Mouse (Mus musculus): ENCODE data around the gene Slc26a10. TPM values are rescaled to one million over a fixed set of nuclear protein-coding genes. Genes with fewer than 3 reads are reported as not detected.
"Not testable (repeated sequence)": the region's sequence is repeated elsewhere in the genome, so short reads cannot be mapped to it uniquely, and the experiment has no call there.

Slc26a10 gene
- total RNA-seq, 4 experiments from 2014 or later: 0.21 to 2.3 (median 0.48) TPM

DNA sequence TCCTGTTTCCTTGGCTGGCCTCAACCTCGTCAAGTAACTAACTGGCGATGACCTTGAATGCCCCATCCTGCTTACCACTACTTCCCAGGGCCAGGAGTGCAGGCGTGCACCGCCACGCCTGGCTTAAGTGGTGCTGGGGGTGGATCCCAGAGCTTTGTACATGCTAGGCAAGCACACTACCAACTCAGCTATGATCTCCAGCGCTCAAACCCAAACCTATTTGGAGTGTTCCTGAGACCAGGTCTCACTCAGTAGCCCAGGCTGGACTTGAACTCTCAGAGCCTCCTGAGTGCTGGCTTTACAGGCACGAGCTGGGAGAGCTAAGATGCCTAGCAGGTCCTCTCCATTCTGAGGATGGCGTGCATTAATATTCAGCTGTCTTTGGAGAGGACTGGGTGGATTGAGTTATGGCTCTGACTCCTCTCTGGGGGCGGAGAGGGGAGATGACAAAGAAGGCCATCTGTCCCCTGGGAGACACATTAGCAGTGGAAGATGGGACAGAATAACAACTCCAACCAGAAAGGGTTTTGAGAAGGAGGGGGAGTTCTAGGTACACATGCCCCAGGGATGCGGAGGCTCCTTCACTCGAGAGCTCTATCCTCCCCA lies 17.2 kb upstream of the Slc26a10 start:
- no peak for DNase-seq

- no peak for DNase-seq
Observed at GRCm38 (mm10) chr10:127197104-127197503, 16.7 kb upstream of the Slc26a10 start.

DNA sequence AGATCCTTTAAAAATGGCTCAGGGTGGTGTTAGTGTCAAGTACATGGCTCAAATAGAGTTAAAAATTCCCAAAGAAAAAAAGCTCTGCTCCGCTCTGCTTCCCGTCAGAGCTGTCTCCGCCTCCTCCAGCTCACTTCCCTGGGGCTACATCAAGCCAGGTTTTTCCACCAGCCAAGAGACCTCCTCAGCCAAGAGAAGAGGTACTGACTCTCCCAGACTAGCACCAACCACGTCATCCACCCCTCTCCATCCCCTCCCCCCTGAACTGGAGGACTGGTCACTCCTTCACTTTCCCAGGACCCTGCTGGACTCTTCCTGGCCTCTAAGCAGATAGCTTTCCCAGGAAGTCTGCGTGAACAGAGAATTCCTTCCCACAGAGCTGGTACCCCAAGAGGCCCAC lies 15.9 kb upstream of the Slc26a10 start:
- peak; percentile 61 for DNase-seq

DNA sequence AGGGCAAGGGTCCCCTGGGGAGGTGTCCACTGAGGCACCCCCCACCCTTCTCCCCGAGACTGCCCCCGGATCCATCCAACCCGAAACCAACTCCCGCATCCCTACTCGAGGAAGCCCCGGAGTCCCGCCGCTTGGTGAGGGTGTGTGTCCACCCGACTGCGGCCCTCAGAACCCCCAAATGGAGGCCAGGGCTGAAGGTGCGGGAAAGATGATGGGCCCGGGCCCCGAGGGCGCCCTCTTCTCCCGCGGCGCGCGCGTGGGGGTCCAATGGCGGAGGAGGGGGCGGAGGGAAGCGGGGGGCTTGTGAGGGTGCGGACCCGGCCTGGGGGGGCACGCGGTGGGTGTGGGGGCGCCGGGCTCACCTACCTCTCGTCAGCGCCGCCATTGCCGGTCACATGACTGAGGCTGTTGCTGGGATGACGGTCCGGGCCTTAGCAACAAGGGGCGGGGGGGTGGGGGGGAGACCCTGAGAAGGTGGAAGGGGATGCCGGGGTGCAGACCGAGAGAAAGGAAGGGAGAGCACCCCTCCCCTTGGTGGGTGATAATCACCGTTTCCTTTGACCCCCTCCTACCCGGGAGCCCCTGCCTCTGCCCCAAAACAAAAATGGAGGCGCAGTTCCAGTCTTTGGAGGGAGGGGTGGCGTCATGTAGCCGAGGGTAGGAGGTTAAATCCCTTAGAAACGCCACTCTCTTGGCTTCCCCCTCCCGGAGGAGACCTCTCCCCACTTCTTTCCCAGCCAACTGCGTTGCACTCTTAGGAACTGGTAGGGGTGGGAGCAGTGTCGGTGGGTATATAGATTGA lies 15.1 kb upstream of the Slc26a10 start, which contains the start of gene Dtx3:
Gene Dtx3, minus strand, starts transcription at position 401 of the 802 bp plus-strand sequence.
- no peak for DNase-seq

GRCm38 (mm10) chr10:127194428-127195327 lies 14.2 kb upstream of the Slc26a10 start:
- DNase-seq: peak; percentile 63

DNA sequence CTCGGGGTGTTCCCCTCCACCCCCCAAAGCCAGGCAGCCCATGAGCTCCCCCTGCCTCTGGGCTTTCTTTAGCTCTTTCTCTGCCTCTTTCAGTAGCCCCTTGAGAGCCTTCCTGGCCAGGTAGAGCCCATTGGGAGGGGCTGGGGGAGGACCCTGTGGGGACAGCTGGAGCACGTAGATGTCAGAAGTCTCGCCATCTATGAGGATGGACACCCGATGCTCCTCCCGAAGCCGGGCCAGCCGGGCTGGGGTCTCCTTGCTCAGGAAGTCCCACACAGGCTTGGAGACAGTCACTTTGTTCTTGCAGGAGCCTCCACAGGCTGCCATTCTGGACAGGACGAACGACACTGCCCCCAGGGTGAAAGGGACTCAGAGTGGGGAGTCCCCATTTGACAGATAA lies 12.6 kb upstream of the Slc26a10 start:
- no peak for DNase-seq

GRCm38 (mm10) chr10:127192057-127192328 lies 11.5 kb upstream of the Slc26a10 start:
- DNase-seq: not testable (repeated sequence)

- DNase-seq: no peak
Observed at GRCm38 (mm10) chr10:127191191-127192056, 11.0 kb upstream of the Slc26a10 start.

- DNase-seq: no peak
Observed at GRCm38 (mm10) chr10:127190398-127191190, 10.1 kb upstream of the Slc26a10 start.

- DNase-seq: peak; percentile 37
Observed at GRCm38 (mm10) chr10:127189651-127190381, 9.4 kb upstream of the Slc26a10 start, which contains the start of gene Arhgef25. Arhgef25 (minus strand) TSS chr10:127190083.

DNA sequence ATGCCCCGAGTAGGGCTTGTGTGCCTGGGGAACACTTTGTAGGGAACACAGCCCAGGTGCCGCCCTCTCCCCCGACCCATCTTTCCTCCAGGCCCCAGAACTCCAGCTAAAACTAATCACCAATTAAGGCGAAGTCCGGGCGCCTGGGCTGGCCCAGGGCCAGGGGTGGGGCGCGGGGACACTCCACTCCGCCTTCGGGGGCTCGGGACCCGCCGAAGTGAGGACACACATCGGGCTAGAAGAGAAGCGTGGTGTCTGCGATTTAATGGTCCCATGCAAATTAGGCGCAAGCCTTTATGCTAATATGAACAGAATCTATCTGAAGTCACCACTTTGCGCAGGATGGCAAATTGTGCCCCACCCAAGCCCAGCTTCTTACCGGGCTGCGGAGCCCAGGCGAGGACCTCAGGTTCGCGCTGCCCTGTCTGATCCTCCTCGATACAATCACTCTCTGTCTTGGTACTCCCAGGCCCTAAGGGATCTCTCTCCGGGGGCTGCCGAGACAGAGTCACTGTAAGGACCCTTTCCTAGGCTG lies 8.7 kb upstream of the Slc26a10 start:
- DNase-seq: no peak

- DNase-seq: no peak
Observed at GRCm38 (mm10) chr10:127188465-127189115, 8.1 kb upstream of the Slc26a10 start.

DNA sequence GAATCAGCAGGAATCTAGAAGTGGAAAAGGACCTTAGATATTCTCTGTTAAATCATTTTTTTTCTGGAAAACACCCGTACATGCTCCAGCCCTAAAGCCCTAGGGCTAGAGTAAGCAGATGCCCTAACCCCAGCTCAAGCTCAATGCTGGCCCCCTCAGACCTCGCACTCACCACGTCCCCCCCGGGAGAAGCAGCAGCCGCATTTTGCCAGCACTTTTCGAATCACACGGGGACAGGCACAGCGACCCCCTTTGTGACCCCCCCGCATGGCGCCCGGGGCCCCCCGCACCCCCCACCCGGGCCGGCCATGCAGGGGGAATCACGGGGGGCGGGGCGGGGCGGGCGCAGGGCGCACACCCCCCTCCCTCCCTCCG lies 7.6 kb upstream of the Slc26a10 start:
- no peak for DNase-seq

DNA sequence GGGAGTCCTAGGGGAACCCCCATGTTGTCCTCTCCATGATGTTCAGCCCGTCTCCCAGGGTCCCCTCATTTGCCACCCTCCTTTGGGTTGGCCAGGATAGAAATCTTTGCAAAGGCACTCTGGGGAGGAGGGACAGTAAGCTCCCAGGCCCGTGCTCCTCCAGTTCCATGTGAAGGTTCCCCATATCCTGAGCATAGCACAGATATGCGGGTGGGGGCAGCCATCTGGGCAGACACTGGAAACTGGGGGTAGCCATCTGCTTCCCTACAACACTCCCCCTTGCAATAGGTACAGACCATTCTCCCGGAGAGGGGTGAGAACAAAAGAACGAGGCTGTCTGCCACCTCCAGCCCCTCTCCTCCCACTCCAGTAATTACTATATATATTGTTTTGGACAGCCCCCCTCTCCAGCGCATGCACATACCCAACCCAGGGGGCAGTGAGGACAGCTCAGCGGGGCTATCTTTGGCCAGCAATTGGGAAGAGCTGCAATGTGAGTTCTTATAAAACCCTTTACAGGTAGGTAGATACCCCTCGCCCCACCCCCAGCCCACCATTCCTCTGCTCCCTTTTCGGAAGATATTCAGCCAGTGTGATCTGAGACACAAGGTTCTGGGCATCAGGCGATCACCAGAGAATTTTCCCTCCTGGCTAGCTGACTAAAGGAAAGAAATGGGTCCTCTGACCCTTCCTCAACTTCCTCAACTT lies 7.1 kb upstream of the Slc26a10 start:
- DNase-seq: no peak

GRCm38 (mm10) chr10:127186451-127186850 lies 6.0 kb upstream of the Slc26a10 start:
- no peak for DNase-seq

DNA sequence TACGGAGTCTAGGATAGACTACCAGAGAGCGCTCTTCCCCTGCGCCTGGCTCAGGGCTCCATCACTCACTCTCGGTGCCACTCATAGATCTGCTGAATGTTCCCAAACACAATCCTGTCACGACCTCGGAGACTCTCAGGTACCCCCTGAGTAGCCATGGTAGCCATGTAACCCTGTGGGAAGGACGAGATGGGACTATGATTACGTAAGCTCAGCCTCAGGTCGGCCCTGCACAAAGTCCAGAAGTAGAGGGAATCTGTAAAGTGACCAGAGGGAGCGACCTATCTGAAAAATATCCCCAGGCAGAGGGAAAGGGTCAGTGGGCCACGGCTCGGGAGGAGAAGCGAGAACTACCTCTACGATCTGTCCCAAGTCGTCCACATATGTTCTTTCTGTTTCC lies 5.1 kb upstream of the Slc26a10 start:
- DNase-seq: no peak

DNA sequence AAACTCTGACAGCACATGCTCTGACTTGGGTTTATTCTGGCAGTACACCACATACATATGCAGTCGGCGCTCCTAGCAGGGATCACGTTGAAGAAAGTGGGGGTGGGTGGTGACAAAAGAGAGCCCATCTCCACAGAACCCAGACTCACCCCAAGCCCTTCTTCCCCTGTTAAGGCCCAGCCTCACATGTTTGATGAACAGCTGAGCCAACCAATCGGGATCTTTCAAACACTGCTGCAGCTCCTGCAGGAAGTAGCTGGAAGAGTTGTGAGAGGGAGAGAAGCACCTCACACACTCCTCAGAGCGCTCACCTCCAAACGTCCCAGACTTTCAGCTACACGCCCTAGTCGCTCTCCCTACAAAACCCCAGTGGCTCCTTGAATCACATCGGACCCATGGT lies 4.7 kb upstream of the Slc26a10 start:
- DNase-seq: no peak

DNA sequence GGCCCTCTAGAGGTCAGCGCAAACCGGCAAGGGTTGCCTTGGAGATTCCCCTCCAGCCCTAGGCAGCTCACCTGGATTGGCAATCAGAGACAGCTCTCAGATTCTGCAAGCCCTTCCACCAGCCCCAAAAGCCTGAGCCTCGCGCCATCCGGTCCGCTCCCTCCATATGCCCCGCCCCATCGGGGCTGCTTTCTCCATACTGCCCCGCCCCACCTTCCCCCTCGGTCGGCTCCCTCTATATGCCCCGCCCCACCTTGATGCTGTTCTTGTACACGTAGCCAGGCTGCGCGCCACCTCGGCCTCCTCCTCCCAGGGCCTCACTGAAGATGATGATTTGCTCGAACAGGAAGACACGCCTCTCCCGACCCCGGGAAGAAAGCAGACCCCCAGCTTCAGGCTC lies 3.3 kb upstream of the Slc26a10 start:
- DNase-seq: no peak

DNA sequence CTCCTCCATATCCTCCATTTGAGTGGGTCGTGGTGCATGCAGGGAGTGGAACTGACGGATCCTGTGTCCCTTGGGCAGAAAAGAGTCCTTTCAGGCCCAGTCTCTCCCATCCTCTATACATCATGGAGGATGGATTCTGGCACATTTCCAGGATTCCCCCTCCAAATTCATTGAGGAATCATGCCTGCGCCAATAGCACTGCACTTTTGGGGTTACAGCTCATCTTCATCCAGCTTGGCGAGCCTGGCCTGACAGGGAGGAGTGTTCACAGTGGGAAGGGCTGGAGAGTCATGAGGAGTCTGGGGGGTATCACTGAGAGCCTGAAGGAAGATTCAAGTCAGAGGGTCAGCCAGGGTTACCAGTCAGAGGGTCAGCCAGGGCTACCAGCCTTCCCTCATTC lies 2.2 kb upstream of the Slc26a10 start:
- DNase-seq: no peak
